Mouse (Mus musculus): ENCODE measurements at regions not wholly inside any gene's neighbourhood (a gene's known extent, or its start where the extent isn't known, plus 50 kb on each side); places are given as distances from the start of the nearest gene placed in this dataset.

DNA sequence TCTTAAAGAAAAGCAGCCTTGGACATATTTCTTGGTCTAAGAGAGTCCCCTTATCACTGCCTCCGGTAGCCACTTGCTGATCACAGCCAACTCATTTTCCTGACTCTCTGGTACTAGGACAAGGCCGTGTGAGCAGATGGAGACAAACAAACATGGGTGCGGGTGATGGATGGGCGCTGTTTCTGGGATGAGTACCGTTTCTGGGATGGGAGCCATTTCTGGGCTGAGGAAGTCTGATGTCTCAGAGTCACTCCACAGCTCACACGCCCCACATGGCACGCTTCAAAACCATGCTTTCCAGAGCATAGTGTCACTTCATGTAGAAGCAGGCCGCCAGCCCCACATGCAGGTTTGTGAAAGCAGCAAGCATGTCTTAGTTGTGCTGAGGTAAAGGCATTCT, 225.6 kb upstream of the Cxcl12 start:
- no peak for DNase-seq
- Histone ChIP-seq H3K27me3 (ENCODE audit: control insufficient read depth, insufficient read depth, low read length) (no peaks in the 10 kb centered on the region), H3K36me3 (ENCODE audit: control insufficient read depth, insufficient read depth, low read length) (no peaks in the 10 kb centered on the region), H3K9ac (ENCODE audit: low read depth, low read length) (no peak overlapping the region), H3K4me1 (ENCODE audit: control insufficient read depth, insufficient read depth, low read length) (no peaks in the 10 kb centered on the region), H3K4me3 (no peak overlapping the region), H3K27ac (no peak overlapping the region), H3K79me2 (replicated peaks; ENCODE audit: control insufficient read depth, insufficient read depth, low read length) (no peaks in the 10 kb centered on the region)
- intact Hi-C loops (cut with DNase I): no loop called here
- TF ChIP-seq CTCF (IDR thresholded peaks at IDR 0.05) (no peak), POLR2A (IDR thresholded peaks at IDR 0.05; ENCODE audit: insufficient read depth, low read depth, low read length) (no peak), EP300 (IDR thresholded peaks at IDR 0.05; ENCODE audit: insufficient read depth, low read depth, low read length) (no peak)
- 79% methylated on average over 8 of the region's 8 CpGs for WGBS

DNA sequence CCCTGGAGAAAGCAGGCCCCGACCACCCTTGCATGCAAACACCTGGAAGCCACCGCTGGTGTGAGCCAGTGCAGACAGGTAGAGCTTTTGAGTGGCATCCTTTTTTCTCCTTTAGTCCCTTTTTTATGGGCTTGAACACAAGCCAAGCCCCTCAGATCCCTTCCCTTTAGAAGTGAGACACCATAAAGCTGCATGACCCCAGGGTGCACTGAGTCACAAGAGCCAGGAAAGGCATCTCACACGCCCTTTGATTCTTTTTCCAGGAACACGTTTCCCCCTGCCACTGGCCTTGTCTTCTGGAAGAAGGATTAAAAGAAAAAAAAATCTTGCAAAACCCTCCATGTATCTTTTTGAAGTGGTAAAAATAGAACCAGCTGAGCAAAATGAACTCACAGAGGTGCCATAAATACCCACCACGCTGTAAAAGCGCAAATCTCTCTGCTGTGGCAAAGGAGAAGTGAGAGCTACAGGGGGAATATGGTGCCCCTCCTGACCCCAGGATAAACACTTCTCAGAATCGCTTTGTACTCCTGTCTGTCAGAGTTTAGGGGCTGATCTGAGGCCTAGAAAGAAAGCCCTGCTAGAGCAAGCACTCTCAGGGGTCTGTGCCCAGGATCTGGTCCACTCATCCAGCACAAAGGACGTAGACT, 222.1 kb upstream of the Cxcl12 start:
- no peaks in the 10 kb centered on the region for H3K79me2 ChIP-seq (replicated peaks; ENCODE audit: control insufficient read depth, insufficient read depth, low read length)
- intact Hi-C loops (cut with DNase I): no loop called here
- WGBS: 57% methylated on average over 8 of the region's 8 CpGs

DNA sequence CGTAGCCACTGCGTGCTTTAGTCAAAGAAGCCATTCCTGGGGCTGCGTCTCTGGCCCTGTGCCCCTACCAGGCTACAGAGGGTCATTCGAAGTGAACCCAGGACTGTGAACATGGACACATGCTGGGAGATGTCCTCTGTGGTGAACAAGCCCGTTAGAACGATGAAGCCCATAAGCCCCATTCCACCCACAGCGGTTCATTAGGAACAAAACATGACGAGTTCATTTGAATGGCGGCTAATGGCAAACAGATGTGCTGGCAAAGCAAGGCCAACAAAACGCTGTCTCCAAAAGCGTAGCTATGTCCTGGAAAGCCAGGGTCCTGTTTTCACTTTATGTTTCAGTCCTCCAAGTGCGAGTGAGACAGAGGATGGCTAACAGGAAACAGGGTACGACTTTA, 208.7 kb upstream of the Cxcl12 start:
- no peaks in the 10 kb centered on the region for H3K36me3 ChIP-seq (ENCODE audit: control insufficient read depth, insufficient read depth, low read length)
- no peaks in the 10 kb centered on the region for H3K4me1 ChIP-seq (ENCODE audit: control insufficient read depth, insufficient read depth, low read length)
- no peaks in the 10 kb centered on the region for H3K27me3 ChIP-seq (ENCODE audit: control insufficient read depth, insufficient read depth, low read length)
- intact Hi-C loops (cut with DNase I): loop anchor here (10.0 kb wide), 1 partner anchor 185 kb away; no protein-coding TSS in a partner anchor
- 82% methylated on average over 13 of the region's 13 CpGs for WGBS
- no peak overlapping the region for H3K4me3 ChIP-seq
- no peak overlapping the region for H3K27ac ChIP-seq
- no peak overlapping the region for H3K9ac ChIP-seq (ENCODE audit: low read depth, low read length)
- DNase-seq: no peak
- no peaks in the 10 kb centered on the region for H3K79me2 ChIP-seq (replicated peaks; ENCODE audit: control insufficient read depth, insufficient read depth, low read length)
- TF ChIP-seq CTCF (IDR thresholded peaks at IDR 0.05) (no peak), EP300 (IDR thresholded peaks at IDR 0.05; ENCODE audit: insufficient read depth, low read depth, low read length) (no peak)

More for the DNA sequence above, 222.1 kb upstream of the Cxcl12 start:
- Histone ChIP-seq H3K9ac (ENCODE audit: low read depth, low read length) (no peak overlapping the region), H3K27me3 (ENCODE audit: control insufficient read depth, insufficient read depth, low read length) (no peaks in the 10 kb centered on the region), H3K4me3 (no peak overlapping the region), H3K36me3 (ENCODE audit: control insufficient read depth, insufficient read depth, low read length) (no peaks in the 10 kb centered on the region), H3K4me1 (ENCODE audit: control insufficient read depth, insufficient read depth, low read length) (no peaks in the 10 kb centered on the region), H3K27ac (no peak overlapping the region)
- no peak for DNase-seq
- TF ChIP-seq POLR2A (IDR thresholded peaks at IDR 0.05; ENCODE audit: insufficient read depth, low read depth, low read length) (no peak), EP300 (IDR thresholded peaks at IDR 0.05; ENCODE audit: insufficient read depth, low read depth, low read length) (no peak), CTCF (IDR thresholded peaks at IDR 0.05) (no peak)

DNA sequence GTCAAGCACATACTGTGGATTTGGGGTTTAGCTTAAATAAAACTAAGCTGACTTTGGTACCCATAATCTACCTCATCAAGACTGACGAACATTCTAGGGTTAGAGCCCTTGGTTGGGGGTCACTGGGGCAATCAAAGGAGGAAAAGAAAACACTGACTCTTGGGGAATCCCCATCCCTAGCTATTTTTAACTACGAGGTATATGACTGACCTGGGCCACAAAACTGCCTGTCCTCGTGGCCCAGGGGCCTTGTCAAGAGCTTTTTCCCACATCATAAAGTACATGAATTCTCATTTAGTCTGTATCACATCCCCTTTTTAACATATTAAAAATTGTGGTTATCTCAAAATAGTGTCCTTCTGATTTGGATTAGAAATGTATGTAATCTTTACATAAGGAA, 207.7 kb upstream of the Cxcl12 start:
- Histone ChIP-seq H3K36me3 (ENCODE audit: control insufficient read depth, insufficient read depth, low read length) (no peaks in the 10 kb centered on the region), H3K27ac (no peak overlapping the region), H3K4me1 (ENCODE audit: control insufficient read depth, insufficient read depth, low read length) (no peaks in the 10 kb centered on the region), H3K4me3 (no peak overlapping the region), H3K27me3 (ENCODE audit: control insufficient read depth, insufficient read depth, low read length) (no peaks in the 10 kb centered on the region), H3K79me2 (replicated peaks; ENCODE audit: control insufficient read depth, insufficient read depth, low read length) (no peaks in the 10 kb centered on the region), H3K9ac (ENCODE audit: low read depth, low read length) (no peak overlapping the region)
- no peak for DNase-seq
- intact Hi-C loops (cut with DNase I): loop anchor here (10.0 kb wide), 1 partner anchor 186 kb away; no protein-coding TSS in a partner anchor
- TF ChIP-seq POLR2A (IDR thresholded peaks at IDR 0.05; ENCODE audit: insufficient read depth, low read depth, low read length) (no peak), EP300 (IDR thresholded peaks at IDR 0.05; ENCODE audit: insufficient read depth, low read depth, low read length) (no peak), CTCF (IDR thresholded peaks at IDR 0.05) (no peak)
- WGBS: 37% methylated on average over 3 of the region's 3 CpGs

DNA sequence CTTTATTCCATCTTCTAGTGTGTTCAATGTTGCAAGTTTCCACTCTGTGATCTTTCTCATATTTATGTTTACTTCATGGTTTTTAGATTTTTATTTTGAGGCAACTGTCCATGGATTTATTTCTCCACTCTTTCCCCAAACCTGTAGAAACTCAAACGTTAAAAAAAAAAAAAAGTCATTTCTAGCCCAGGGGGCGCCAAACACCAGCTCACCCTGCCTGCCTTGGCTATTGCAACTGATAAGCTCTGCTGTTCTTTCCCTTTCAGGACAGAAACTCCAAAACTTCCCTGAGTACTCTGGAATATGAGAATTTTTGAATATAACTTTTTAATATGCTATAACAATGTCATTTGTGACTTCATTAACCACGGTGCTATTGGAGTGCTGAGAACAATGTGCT, 201.9 kb upstream of the Cxcl12 start:
- no peak for TF ChIP-seq POLR2A (IDR thresholded peaks at IDR 0.05; ENCODE audit: insufficient read depth, low read depth, low read length)
- peak; percentile 57 for TF ChIP-seq CTCF (IDR thresholded peaks at IDR 0.05)
- no peak for TF ChIP-seq EP300 (IDR thresholded peaks at IDR 0.05; ENCODE audit: insufficient read depth, low read depth, low read length)
- Histone ChIP-seq H3K36me3 (ENCODE audit: control insufficient read depth, insufficient read depth, low read length) (no peaks in the 10 kb centered on the region), H3K4me1 (ENCODE audit: control insufficient read depth, insufficient read depth, low read length) (no peaks in the 10 kb centered on the region; the same call in 1 of the 2 replicates), H3K27me3 (ENCODE audit: control insufficient read depth, insufficient read depth, low read length) (no peaks in the 10 kb centered on the region), H3K79me2 (replicated peaks; ENCODE audit: control insufficient read depth, insufficient read depth, low read length) (no peaks in the 10 kb centered on the region), H3K27ac (no peak overlapping the region), H3K4me3 (no peak overlapping the region), H3K9ac (ENCODE audit: low read depth, low read length) (no peak overlapping the region)
- DNase-seq: no peak
- intact Hi-C loops (cut with DNase I): loop anchor here (2.0 to 10.0 kb wide), 3 partner anchors 192 to 862 kb away; partner anchors contain the start of gene Cxcl12
- 23% methylated on average over 3 of the region's 3 CpGs for WGBS

DNA sequence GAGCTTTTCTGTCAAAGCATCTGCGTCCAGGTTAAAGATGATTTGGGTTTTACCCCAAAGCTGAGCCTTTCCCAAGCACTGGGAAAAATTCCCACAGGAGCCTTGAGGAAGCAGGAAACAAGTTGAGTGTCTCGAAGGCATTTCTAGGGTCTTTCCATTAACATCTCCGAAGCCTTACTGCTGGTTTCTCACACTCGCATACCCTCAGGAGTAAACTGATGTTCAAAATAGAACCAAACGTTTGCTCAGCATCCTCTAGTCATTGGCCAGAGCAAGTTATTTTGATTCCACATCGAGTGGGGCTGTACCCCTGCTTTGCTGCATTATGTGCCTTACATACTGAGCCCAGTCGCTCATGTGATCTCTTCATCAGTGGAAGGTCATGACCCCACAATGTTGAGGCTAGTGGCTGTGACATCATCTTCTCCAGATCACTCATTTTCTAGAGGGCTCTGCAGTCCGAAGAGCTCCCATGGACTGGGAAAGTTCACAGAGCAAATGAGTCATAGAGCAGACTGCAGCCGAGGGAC, 198.9 kb upstream of the Cxcl12 start:
- intact Hi-C loops (cut with DNase I): loop anchor here (5.0 to 10.0 kb wide), 2 partner anchors 195 to 198 kb away; partner anchors contain the start of gene Cxcl12
- Histone ChIP-seq H3K9ac (ENCODE audit: low read depth, low read length) (no peak overlapping the region), H3K79me2 (replicated peaks; ENCODE audit: control insufficient read depth, insufficient read depth, low read length) (no peaks in the 10 kb centered on the region), H3K36me3 (ENCODE audit: control insufficient read depth, insufficient read depth, low read length) (no peaks in the 10 kb centered on the region), H3K27ac (peak overlapping the region; percentile 20; the same call in 1 of the 2 replicates), H3K4me1 (ENCODE audit: control insufficient read depth, insufficient read depth, low read length) (no peaks in the 10 kb centered on the region; the same call in 1 of the 2 replicates), H3K4me3 (no peak overlapping the region), H3K27me3 (ENCODE audit: control insufficient read depth, insufficient read depth, low read length) (no peaks in the 10 kb centered on the region)
- DNase-seq: peak in 1 of 2 experiments; percentile 3
- 46% methylated on average over 9 of the region's 9 CpGs for WGBS
- no peak for TF ChIP-seq CTCF (IDR thresholded peaks at IDR 0.05)
- TF ChIP-seq POLR2A (IDR thresholded peaks at IDR 0.05; ENCODE audit: insufficient read depth, low read depth, low read length): no peak
- TF ChIP-seq EP300 (IDR thresholded peaks at IDR 0.05; ENCODE audit: insufficient read depth, low read depth, low read length): no peak

All from heart, adult 2 months (tissue).